Comparison of ENCODE assay signal across 39 mouse cellular contexts in genomic region chr1:72707525-72707924, GRCm38 (mm10). TPM values are rescaled to one million over a fixed set of nuclear protein-coding genes. Genes with fewer than 3 reads are reported as not detected.
"Had no signal": no experiment of that assay in that cellular context is flagged by ENCODE, and none has a peak within 500 bp of the region (broad histone marks: within the 10 kb centered on the region; RNA-seq: fewer than 3 reads in every experiment).

No protein-coding gene starts in this region.

- ATAC-seq: hindbrain, postnatal 0 days; inflammation-experienced regulatory T-cells, adult 6 months; intestine, embryonic 15.5 days; intestine, postnatal 0 days had no signal

- DNase-seq: gastrocnemius, adult 2 months; gastrocnemius, postnatal 10 days; gastrocnemius, postnatal 25 days; heart, adult 2 months; heart, postnatal 4 days; kidney, adult 18-20 months; kidney, adult 8-10 months; kidney, postnatal 10 days; kidney, postnatal 36 days; layer of hippocampus, adult 9-11 months; liver; liver, embryonic 13.5 days had no signal

- H3K9me3 ChIP-seq: heart, embryonic 13.5 days; heart, embryonic 15.5 days; hindbrain, embryonic 13.5 days; hindbrain, embryonic 15.5 days; intestine, embryonic 15.5 days; limb, embryonic 10.5 days; limb, embryonic 12.5 days; liver, embryonic 13.5 days; liver, embryonic 15.5 days had no signal

- H3K27me3 ChIP-seq: heart, embryonic 13.5 days; heart, embryonic 15.5 days; hindbrain, embryonic 13.5 days; hindbrain, embryonic 15.5 days; intestine, embryonic 15.5 days; limb, embryonic 12.5 days; liver, embryonic 13.5 days; liver, embryonic 15.5 days had no signal

- H3K36me3 ChIP-seq: intestine, embryonic 15.5 days had no signal

- H3K4me3 ChIP-seq: gastrocnemius, adult 2 months; heart, adult 2 months; heart, embryonic 13.5 days; heart, embryonic 15.5 days; hindbrain, embryonic 13.5 days; hindbrain, embryonic 15.5 days; intestine, embryonic 15.5 days; left cerebral cortex, adult 2 months; limb, embryonic 10.5 days; limb, embryonic 12.5 days; liver, embryonic 13.5 days; liver, embryonic 15.5 days had no signal

- H3K27ac ChIP-seq: gastrocnemius, adult 2 months; heart, adult 2 months; heart, embryonic 13.5 days; heart, embryonic 15.5 days; hindbrain, embryonic 13.5 days; hindbrain, embryonic 15.5 days; hindbrain, postnatal 0 days; intestine, embryonic 15.5 days; left cerebral cortex, adult 2 months; limb, embryonic 10.5 days; limb, embryonic 12.5 days; liver, embryonic 13.5 days; liver, embryonic 15.5 days had no signal

RNA-seq across cellular contexts. Expression of gene Ankar, which starts 7.1 kb away (rescaled TPM):
- total RNA-seq: gastrocnemius, adult 2 months; gastrocnemius, postnatal 10 days; gastrocnemius, postnatal 25 days; gastrocnemius, postnatal 4 days; granulocyte monocyte progenitor cell, adult 5-6 weeks; heart, adult 2 months; heart, postnatal 25 days; heart, postnatal 4 days; hindbrain, postnatal 0 days; layer of hippocampus, adult 18-20 months; layer of hippocampus, adult 8-10 months; layer of hippocampus, postnatal 14 days; left cerebral cortex, adult 2 months; left cerebral cortex, postnatal 14 days; left cerebral cortex, postnatal 36 days had no signal
- polyA plus RNA-seq: frontal cortex, adult 2 months; heart, adult 2 months; heart, embryonic 11.5 days; heart, embryonic 13.5 days; heart, embryonic 15.5 days; heart, postnatal 0 days; hindbrain, embryonic 13.5 days; hindbrain, embryonic 15.5 days; hindbrain, postnatal 0 days; intestine, embryonic 15.5 days; intestine, postnatal 0 days; kidney, embryonic 14.5 days; large intestine, adult 2 months; limb, embryonic 10.5 days; limb, embryonic 12.5 days; limb, embryonic 14.5 days; liver, embryonic 11.5 days; liver, embryonic 13.5 days; liver, embryonic 15.5 days had no signal
